Mouse (Mus musculus) hindbrain, embryonic 16.5 days (tissue): ENCODE measurements around the gene Stx4a. TPM values are rescaled to one million over a fixed set of nuclear protein-coding genes. Genes with fewer than 3 reads are reported as not detected.
"Not testable (repeated sequence)": the region's sequence is repeated elsewhere in the genome, so short reads cannot be mapped to it uniquely, and the experiment has no call there.

Source experiments
- ATAC-seq: fragments of 200-750 bp; cut with Nextera tagmentation; 2 replicates; pipeline ENCODE4 v1.8.0; 2017; ENCODE audit warnings: moderate TSS enrichment, moderate library complexity
- H3K27ac ChIP-seq: fragments of 300-500 bp; sonication (generic); 2 replicates; pipeline ENCODE4 v1.5.1; 2014; ENCODE audit warnings: low read depth, mild to moderate bottlenecking, control low read depth, low read length, moderate library complexity
- H3K27me3 ChIP-seq: fragments of 300-500 bp; sonication (generic); replicated peaks from 2 replicates; pipeline ENCODE4 v1.6.1; 2014; ENCODE audit warnings: low read length; ENCODE audit not compliant: control insufficient read depth, insufficient read depth
- H3K36me3 ChIP-seq: fragments of 300-500 bp; sonication (generic); 2 replicates; pipeline ENCODE4 v1.6.1; 2014; ENCODE audit warnings: mild to moderate bottlenecking, low read length, moderate library complexity, mixed read lengths; ENCODE audit not compliant: control insufficient read depth, insufficient read depth
- H3K4me1 ChIP-seq: fragments of 300-500 bp; sonication (generic); 2 replicates; pipeline ENCODE4 v1.6.1; 2014; ENCODE audit warnings: low read depth, low read length; ENCODE audit not compliant: control insufficient read depth, insufficient read depth
- H3K4me2 ChIP-seq: fragments of 300-500 bp; sonication (generic); 2 replicates; pipeline ENCODE4 v1.6.1; 2014; ENCODE audit warnings: mild to moderate bottlenecking, low read length, control low read depth, moderate library complexity
- H3K4me3 ChIP-seq: fragments of 300-500 bp; sonication (generic); 2 replicates; pipeline ENCODE4 v1.5.1; 2014; ENCODE audit warnings: mild to moderate bottlenecking, low read length, control low read depth, moderate library complexity
- H3K9ac ChIP-seq: fragments of 300-500 bp; sonication (generic); 2 replicates; pipeline ENCODE4 v1.6.1; 2014; ENCODE audit warnings: low read depth, mild to moderate bottlenecking, control low read depth, low read length, moderate library complexity
- H3K9me3 ChIP-seq: fragments of 300-500 bp; sonication (generic); 2 replicates; pipeline ENCODE4 v1.6.1; 2014; ENCODE audit warnings: mild to moderate bottlenecking, low read length, moderate library complexity; ENCODE audit not compliant: control insufficient read depth
- WGBS: fragments of 180-500 bp; shearing (Covaris S2); extraction: QIAGEN DNeasy Blood & Tissue Kit; methylation state at CpG from one replicate; pipeline ENCODE4 v1.1.7; 2014; 5-methylcytosine and 5-hydroxymethylcytosine counted together
- polyA plus RNA-seq: library from polyadenylated mRNA; unstranded; fragments of >200 nt; fragmentation: Nextera tagmentation; extraction: Ambion mirVana; gene quantifications from 2 replicates; pipeline ENCODE4 v1.2.1, GENCODE M21; 2015

Stx4a gene
- polyA plus RNA-seq, 1 experiment from 2014 or later = 21.6 TPM

DNA sequence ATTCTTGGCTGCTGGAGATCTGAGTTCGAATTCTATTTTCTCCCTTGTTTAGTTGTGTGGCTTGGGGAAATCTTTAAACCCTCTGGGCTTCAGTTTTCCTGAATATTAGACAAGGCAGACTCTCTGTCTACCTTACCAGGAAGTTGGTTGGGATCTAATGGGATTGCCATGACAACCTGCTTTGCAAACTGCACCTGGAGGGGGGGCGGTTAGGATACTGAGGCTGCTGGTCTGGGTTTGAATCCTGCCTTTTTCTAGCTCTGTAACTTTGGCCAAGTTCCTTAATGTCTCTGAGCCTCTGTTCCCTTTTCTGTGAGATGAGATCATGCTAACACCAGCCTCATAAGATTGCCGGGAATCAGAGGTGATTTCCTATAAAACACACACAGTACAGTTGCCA is 1.6 kb upstream of the Stx4a start:
- WGBS = 96% methylated on average over 3 of the region's 3 CpGs
- H3K4me3 ChIP-seq = no peak overlapping the region
- peak overlapping the region; percentile 80; the same call in 1 of the 2 replicates for H3K4me2 ChIP-seq
- H3K27ac ChIP-seq = no peak overlapping the region
- H3K9me3 ChIP-seq = no peaks in the 10 kb centered on the region
- no peak for ATAC-seq
- peaks cover 3% of the 10 kb centered on the region; the same call in 1 of the 2 replicates for H3K36me3 ChIP-seq
- H3K9ac ChIP-seq = no peak overlapping the region
- H3K4me1 ChIP-seq = peaks cover 18% of the 10 kb centered on the region
- H3K27me3 ChIP-seq = no peaks in the 10 kb centered on the region

DNA sequence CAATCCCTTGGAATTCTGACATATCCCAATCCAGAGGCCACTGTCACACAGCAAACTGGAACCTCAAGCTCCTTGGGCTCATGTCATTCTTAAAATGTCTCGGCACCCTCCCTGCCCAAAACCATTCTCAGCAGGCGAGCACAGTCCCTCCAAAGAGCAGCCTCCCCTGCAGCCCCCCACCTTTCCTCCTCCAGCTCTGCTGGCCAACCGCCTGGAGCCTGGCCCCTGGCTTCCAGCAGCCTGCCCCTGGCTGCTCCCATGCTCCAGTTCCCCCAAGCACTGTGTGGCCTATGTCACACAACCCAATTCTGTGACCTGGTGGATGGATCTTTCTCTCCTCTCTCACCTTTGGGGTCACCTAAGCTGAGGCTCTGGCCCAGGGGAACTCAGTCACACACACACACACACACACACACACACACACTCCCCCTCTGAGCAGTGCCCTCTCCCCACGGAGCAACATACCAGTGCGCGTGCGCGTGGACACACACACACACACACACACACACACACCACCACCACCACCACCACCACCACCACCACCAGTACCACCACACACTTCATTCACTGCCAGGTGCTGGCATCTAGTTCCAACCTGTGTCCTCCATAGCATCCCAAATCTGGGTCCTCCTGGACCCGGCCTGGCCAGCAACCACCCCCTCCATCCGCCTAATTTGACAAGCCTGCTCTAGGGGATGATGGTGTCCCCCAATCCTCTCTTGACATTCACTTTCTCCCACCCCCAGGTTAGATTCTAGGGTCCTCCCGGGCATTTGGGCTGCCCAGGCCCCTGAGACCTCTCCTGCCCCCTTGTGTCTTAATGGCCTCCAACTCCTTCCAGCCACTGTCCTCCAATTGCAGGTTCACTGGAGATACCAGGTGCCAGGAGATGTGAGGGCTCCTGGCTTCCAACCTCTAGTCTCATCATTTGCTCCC is 590 bp upstream of the Stx4a start:
- peak; percentile 19; the same call in 1 of the 2 replicates for ATAC-seq
- no peaks in the 10 kb centered on the region for H3K27me3 ChIP-seq
- peaks cover 18% of the 10 kb centered on the region for H3K4me1 ChIP-seq
- peak overlapping the region; percentile 58 for H3K4me3 ChIP-seq
- H3K9me3 ChIP-seq = no peaks in the 10 kb centered on the region
- peak overlapping the region; percentile 80 for H3K4me2 ChIP-seq
- peak overlapping the region; percentile 82 for H3K9ac ChIP-seq
- H3K27ac ChIP-seq = peak overlapping the region; percentile 85
- no peaks in the 10 kb centered on the region for H3K36me3 ChIP-seq
- 51% methylated on average over 11 of the region's 11 CpGs for WGBS

DNA sequence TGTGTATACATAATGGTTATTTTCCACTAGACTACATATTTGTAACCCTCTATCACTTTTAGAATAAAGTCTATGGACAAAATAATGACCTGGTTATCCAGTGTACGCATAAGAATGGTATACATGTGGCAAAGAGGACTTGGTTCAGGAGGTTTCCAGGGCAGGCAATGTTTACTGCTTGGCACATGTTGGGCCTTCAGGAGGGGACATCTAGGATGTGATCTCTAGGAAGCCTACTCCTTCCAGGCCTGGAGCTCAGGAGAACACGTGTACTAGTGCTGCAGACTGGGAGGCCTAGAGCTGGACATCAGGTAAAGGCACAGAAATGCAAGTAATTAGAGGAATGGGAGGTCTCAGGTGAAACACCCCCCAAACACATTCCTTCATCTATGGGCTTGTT is 11.5 kb downstream of the Stx4a start:
- WGBS = 79% methylated on average over 2 of the region's 2 CpGs

DNA sequence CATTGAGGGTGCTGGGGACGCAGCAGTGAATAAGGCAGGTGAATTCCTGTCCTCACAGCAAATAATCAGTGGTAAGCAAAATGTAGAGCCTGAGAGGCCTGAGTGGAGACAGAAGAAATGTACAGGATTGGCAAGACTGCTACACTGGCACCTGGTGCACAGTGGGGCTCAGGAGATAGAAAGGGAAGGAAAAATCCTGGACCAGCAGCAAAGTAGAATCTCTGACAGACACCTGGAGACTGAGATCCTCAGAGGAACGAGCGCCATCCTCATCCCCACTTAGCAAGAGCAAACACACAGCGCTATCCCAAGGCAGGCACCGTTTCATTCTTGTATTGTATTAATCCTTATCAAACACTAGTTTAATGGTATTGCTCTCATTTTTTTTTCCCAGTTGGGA is 13.4 kb downstream of the Stx4a start:
- H3K4me2 ChIP-seq = no peak overlapping the region
- no peak overlapping the region for H3K4me3 ChIP-seq
- H3K36me3 ChIP-seq = no peaks in the 10 kb centered on the region
- 92% methylated on average over 5 of the region's 5 CpGs for WGBS
- H3K4me1 ChIP-seq = peaks cover 6% of the 10 kb centered on the region; the same call in 1 of the 2 replicates
- no peaks in the 10 kb centered on the region for H3K9me3 ChIP-seq
- no peak overlapping the region for H3K27ac ChIP-seq
- no peak for ATAC-seq
- no peak overlapping the region for H3K9ac ChIP-seq
- no peaks in the 10 kb centered on the region for H3K27me3 ChIP-seq

More for the DNA sequence above, 11.5 kb downstream of the Stx4a start:
- ATAC-seq = no peak
- no peak overlapping the region for H3K4me2 ChIP-seq
- H3K4me1 ChIP-seq = peaks cover 3% of the 10 kb centered on the region; the same call in 1 of the 2 replicates
- H3K4me3 ChIP-seq = no peak overlapping the region
- no peaks in the 10 kb centered on the region for H3K27me3 ChIP-seq
- H3K9me3 ChIP-seq = no peaks in the 10 kb centered on the region
- no peaks in the 10 kb centered on the region for H3K36me3 ChIP-seq
- no peak overlapping the region for H3K9ac ChIP-seq
- no peak overlapping the region for H3K27ac ChIP-seq

DNA sequence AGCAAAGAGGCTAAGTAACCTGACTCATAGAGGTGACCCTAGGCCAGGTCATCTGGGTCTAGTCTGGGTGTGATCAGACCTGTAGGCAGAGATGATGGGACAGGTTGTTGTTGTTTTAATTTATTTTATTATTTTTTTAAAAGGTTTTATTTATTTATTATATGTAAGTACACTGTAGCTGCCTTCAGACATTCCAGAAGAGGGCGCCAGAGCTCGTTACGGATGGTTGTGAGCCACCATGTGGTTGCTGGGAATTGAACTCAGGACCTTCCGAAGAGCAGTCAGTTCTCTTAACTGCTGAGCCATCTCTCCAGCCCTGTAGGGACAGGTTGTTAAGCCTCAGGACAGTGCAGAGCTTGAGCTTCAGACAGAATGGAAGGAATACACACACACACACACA is 13.8 kb downstream of the Stx4a start:
- not testable (repeated sequence) for H3K9ac ChIP-seq, H3K4me3 ChIP-seq, H3K4me2 ChIP-seq, ATAC-seq, H3K9me3 ChIP-seq, H3K4me1 ChIP-seq, H3K27me3 ChIP-seq, H3K27ac ChIP-seq, H3K36me3 ChIP-seq
- WGBS = 75% methylated on average over 4 of the region's 4 CpGs

DNA sequence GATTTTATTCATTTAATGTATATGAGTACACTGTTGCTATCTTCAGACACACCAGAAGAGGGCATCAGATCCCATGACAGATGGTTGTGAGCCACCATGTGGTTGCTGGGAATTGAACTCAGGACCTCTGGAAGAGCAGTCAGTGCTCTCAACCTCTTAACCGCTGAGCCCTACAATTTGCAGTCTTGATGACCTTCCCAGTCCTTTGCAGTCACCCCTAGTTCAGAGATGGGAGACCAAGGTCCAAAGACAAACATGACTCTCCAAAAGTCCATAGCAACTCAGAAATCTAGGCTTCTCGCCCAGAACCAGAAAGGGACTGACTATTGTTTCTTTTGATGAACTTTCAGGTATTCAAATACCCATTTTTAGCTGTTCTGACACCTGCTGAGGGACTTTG is 15.9 kb downstream of the Stx4a start:
- ATAC-seq, H3K36me3 ChIP-seq, H3K9ac ChIP-seq, H3K27me3 ChIP-seq, H3K4me2 ChIP-seq, H3K9me3 ChIP-seq, H3K4me3 ChIP-seq, H3K27ac ChIP-seq: not testable (repeated sequence)
- H3K4me1 ChIP-seq = peaks cover 11% of the 10 kb centered on the region; the same call in 1 of the 2 replicates
- 79% methylated on average over 2 of the region's 2 CpGs for WGBS

DNA sequence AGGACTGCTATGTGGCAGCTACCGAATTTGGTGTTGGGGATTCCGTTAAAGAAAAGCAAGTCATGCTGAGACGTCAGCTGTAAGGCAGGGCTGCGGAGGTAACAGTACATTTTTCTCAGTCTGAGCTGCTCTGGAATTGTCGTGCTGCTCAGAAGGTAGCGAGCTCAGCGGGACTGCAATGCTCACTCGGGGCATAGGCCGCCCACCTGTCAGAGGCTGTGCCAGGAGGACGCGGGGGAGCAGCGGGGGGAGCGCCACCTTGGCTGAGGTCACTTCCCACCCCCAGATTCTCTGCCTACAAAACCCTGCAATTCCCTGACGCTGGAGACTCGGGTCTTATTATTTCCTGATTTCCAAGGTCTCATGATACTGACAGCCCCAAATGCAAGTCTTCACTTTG is 16.8 kb downstream of the Stx4a start:
- Histone ChIP-seq H3K27me3 (no peaks in the 10 kb centered on the region), H3K4me1 (peaks cover 11% of the 10 kb centered on the region; the same call in 1 of the 2 replicates), H3K4me2 (peak overlapping the region; percentile 91), H3K27ac (peak overlapping the region; percentile 94), H3K9me3 (no peaks in the 10 kb centered on the region), H3K4me3 (peak overlapping the region; percentile 49), H3K9ac (peak overlapping the region; percentile 70), H3K36me3 (peaks cover 2% of the 10 kb centered on the region; the same call in 1 of the 2 replicates)
- 4% methylated on average over 15 of the region's 15 CpGs for WGBS
- ATAC-seq = peak; percentile 18; the same call in 1 of the 2 replicates

DNA sequence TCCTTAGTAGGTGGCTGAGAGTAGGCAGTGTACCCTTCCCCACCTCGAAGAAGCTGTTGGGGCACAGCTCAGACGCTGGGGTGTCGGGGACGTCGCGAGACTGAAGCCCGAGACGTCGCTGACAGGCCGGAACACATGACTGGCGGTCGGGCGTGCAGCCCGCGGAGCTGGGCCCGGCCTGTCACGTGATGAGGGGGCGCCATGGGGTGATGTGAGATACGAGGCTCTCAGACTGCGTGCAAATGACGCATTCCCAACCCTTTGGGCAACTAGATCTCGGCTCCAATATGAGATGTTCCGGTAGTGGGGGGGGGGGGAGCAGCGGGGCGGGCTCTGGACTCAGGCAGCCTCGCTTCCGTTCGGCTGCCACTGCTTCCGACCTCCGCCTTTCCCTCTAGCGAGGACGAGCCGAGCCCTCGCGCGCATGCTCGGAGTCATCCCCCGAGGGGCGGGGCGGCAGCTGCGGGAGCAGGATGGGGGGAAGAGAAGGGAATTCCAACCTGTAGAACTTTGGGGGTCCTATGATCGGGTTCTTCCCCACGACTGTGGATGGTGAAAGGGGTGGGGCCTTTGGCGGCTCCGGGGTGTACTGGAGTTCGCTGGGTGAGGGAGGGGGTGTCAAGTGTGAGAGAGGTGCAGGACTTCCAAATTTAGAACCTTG is 17.4 kb downstream of the Stx4a start:
- ATAC-seq = peak; percentile 96
- peak overlapping the region; percentile 91 for H3K4me2 ChIP-seq
- H3K9me3 ChIP-seq = no peaks in the 10 kb centered on the region
- no peaks in the 10 kb centered on the region for H3K27me3 ChIP-seq
- H3K36me3 ChIP-seq = peaks cover 4% of the 10 kb centered on the region; the same call in 1 of the 2 replicates
- H3K4me1 ChIP-seq = peaks cover 11% of the 10 kb centered on the region; the same call in 1 of the 2 replicates
- peak overlapping the region; percentile 70 for H3K9ac ChIP-seq
- peak overlapping the region; percentile 49 for H3K4me3 ChIP-seq
- WGBS = under 1% methylated on average over 46 of the region's 46 CpGs
- peak overlapping the region; percentile 94 for H3K27ac ChIP-seq
